Mouse (Mus musculus) midbrain, embryonic 12.5 days (tissue): ENCODE data around the gene Arhgap28. TPM values are rescaled to one million over a fixed set of nuclear protein-coding genes. Genes with fewer than 3 reads are reported as not detected.
A peak's percentile ranks its signal among the peaks of the same experiment; 100 is the strongest.

Experiments
- ATAC-seq: fragments of 200-750 bp; cut with Nextera tagmentation; 2 replicates; pipeline ENCODE4 v1.8.0; 2017; ENCODE audit warnings: low read depth, moderate TSS enrichment, moderate library complexity; ENCODE audit not compliant: low FRiP score
- H3K27ac ChIP-seq: fragments of 300-500 bp; sonication (generic); replicated peaks from 2 replicates; pipeline ENCODE4 v1.5.1; 2016; ENCODE audit warnings: mild to moderate bottlenecking
- H3K27me3 ChIP-seq: fragments of 300-500 bp; sonication (generic); 2 replicates; pipeline ENCODE4 v1.6.1; 2016; ENCODE audit warnings: mild to moderate bottlenecking
- H3K36me3 ChIP-seq: fragments of 300-500 bp; sonication (generic); 2 replicates; pipeline ENCODE4 v1.6.1; 2016
- H3K4me1 ChIP-seq: fragments of 300-500 bp; sonication (generic); 2 replicates; pipeline ENCODE4 v1.6.1; 2016
- H3K4me2 ChIP-seq: fragments of 300-500 bp; sonication (generic); replicated peaks from 2 replicates; pipeline ENCODE4 v1.6.1; 2016; ENCODE audit warnings: mild to moderate bottlenecking, moderate library complexity
- H3K4me3 ChIP-seq: fragments of 300-500 bp; sonication (generic); 2 replicates; pipeline ENCODE4 v1.5.1; 2016; ENCODE audit warnings: mild to moderate bottlenecking
- H3K9ac ChIP-seq: fragments of 300-500 bp; sonication (generic); replicated peaks from 2 replicates; pipeline ENCODE4 v1.6.1; 2016; ENCODE audit warnings: mild to moderate bottlenecking, moderate library complexity
- H3K9me3 ChIP-seq: fragments of 300-500 bp; sonication (generic); 2 replicates; pipeline ENCODE4 v1.6.1; 2016; ENCODE audit warnings: mild to moderate bottlenecking
- WGBS: fragments of 180-500 bp; shearing (Covaris S2); methylation state at CpG from one replicate; pipeline ENCODE4 v1.1.7; 2016; 5-methylcytosine and 5-hydroxymethylcytosine counted together
- polyA plus RNA-seq: library from polyadenylated mRNA; unstranded; fragments of >200 nt; fragmentation: Nextera tagmentation; extraction: Ambion mirVana; gene quantifications from 2 replicates; pipeline ENCODE4 v1.2.1, GENCODE M21; 2016

The Arhgap28 gene
- polyA plus RNA-seq, 1 experiment from 2014 or later, result 21.2 TPM

GRCm38 (mm10) chr17:67955876-67956690 lies 47.8 kb downstream of the Arhgap28 start:
- WGBS, result 21% methylated on average over 10 of the region's 10 CpGs
- H3K9me3 ChIP-seq, result no peaks in the 10 kb centered on the region
- no peak overlapping the region for H3K4me3 ChIP-seq
- no peak overlapping the region for H3K27ac ChIP-seq
- no peaks in the 10 kb centered on the region for H3K4me1 ChIP-seq
- no peak overlapping the region for H3K4me2 ChIP-seq
- no peak for ATAC-seq
- H3K27me3 ChIP-seq, result no peaks in the 10 kb centered on the region
- H3K9ac ChIP-seq, result no peak overlapping the region
- H3K36me3 ChIP-seq, result no peaks in the 10 kb centered on the region

- no peak overlapping the region for H3K27ac ChIP-seq
- ATAC-seq, result no peak
- WGBS, result 88% methylated on average over 5 of the region's 5 CpGs
Measured at GRCm38 (mm10) chr17:67954961-67955360, 49.0 kb downstream of the Arhgap28 start.

GRCm38 (mm10) chr17:67950523-67951213 lies 53.3 kb downstream of the Arhgap28 start:
- no peak overlapping the region for H3K9ac ChIP-seq
- no peaks in the 10 kb centered on the region for H3K9me3 ChIP-seq
- no peaks in the 10 kb centered on the region for H3K4me1 ChIP-seq
- peak overlapping the region; percentile 11; the same call in 1 of the 2 replicates for H3K27ac ChIP-seq
- H3K4me2 ChIP-seq, result no peak overlapping the region
- 68% methylated on average over 11 of the region's 11 CpGs for WGBS
- ATAC-seq, result no peak
- no peaks in the 10 kb centered on the region for H3K36me3 ChIP-seq
- H3K27me3 ChIP-seq, result no peaks in the 10 kb centered on the region
- no peak overlapping the region for H3K4me3 ChIP-seq

More at GRCm38 (mm10) chr17:67954961-67955360, 49.0 kb downstream of the Arhgap28 start:
- Histone ChIP-seq H3K4me3 (no peak overlapping the region), H3K9me3 (no peaks in the 10 kb centered on the region), H3K36me3 (no peaks in the 10 kb centered on the region), H3K27me3 (no peaks in the 10 kb centered on the region), H3K4me2 (no peak overlapping the region), H3K4me1 (no peaks in the 10 kb centered on the region), H3K9ac (no peak overlapping the region)

GRCm38 (mm10) chr17:67948601-67949000 lies 55.3 kb downstream of the Arhgap28 start:
- H3K9me3 ChIP-seq, result no peaks in the 10 kb centered on the region
- H3K27ac ChIP-seq, result no peak overlapping the region
- no peak overlapping the region for H3K4me3 ChIP-seq
- H3K36me3 ChIP-seq, result no peaks in the 10 kb centered on the region
- no peak overlapping the region for H3K9ac ChIP-seq
- H3K4me2 ChIP-seq, result no peak overlapping the region
- 71% methylated on average over 5 of the region's 5 CpGs for WGBS
- no peak for ATAC-seq
- H3K4me1 ChIP-seq, result 0 out of 2 replicates have a peak, but pooled peaks cover 2% of the 10 kb centered on the region
- H3K27me3 ChIP-seq, result no peaks in the 10 kb centered on the region

GRCm38 (mm10) chr17:67945453-67945852 lies 58.5 kb downstream of the Arhgap28 start:
- 68% methylated on average over 7 of the region's 7 CpGs for WGBS
- ATAC-seq, result no peak
- H3K9me3 ChIP-seq, result no peaks in the 10 kb centered on the region
- no peak overlapping the region for H3K4me3 ChIP-seq
- H3K4me1 ChIP-seq, result 0 out of 2 replicates have a peak, but pooled peaks cover 2% of the 10 kb centered on the region
- H3K27me3 ChIP-seq, result no peaks in the 10 kb centered on the region
- no peaks in the 10 kb centered on the region for H3K36me3 ChIP-seq
- H3K27ac ChIP-seq, result no peak overlapping the region
- no peak overlapping the region for H3K9ac ChIP-seq
- no peak overlapping the region for H3K4me2 ChIP-seq

GRCm38 (mm10) chr17:67944256-67944655 lies 59.7 kb downstream of the Arhgap28 start:
- H3K36me3 ChIP-seq, result no peaks in the 10 kb centered on the region
- H3K4me2 ChIP-seq, result no peak overlapping the region
- H3K27me3 ChIP-seq, result no peaks in the 10 kb centered on the region
- H3K27ac ChIP-seq, result no peak overlapping the region
- WGBS, result 90% methylated on average over 7 of the region's 7 CpGs
- no peaks in the 10 kb centered on the region for H3K9me3 ChIP-seq
- H3K4me1 ChIP-seq, result 0 out of 2 replicates have a peak, but pooled peaks cover 2% of the 10 kb centered on the region
- no peak overlapping the region for H3K4me3 ChIP-seq
- H3K9ac ChIP-seq, result no peak overlapping the region
- ATAC-seq, result no peak

- H3K4me2 ChIP-seq, result no peak overlapping the region
- no peak overlapping the region for H3K27ac ChIP-seq
- no peaks in the 10 kb centered on the region for H3K36me3 ChIP-seq
- 0 out of 2 replicates have a peak, but pooled peaks cover 2% of the 10 kb centered on the region for H3K4me1 ChIP-seq
- no peak for ATAC-seq
- H3K27me3 ChIP-seq, result no peaks in the 10 kb centered on the region
- 92% methylated on average over 6 of the region's 6 CpGs for WGBS
- no peak overlapping the region for H3K4me3 ChIP-seq
- no peak overlapping the region for H3K9ac ChIP-seq
- H3K9me3 ChIP-seq, result no peaks in the 10 kb centered on the region
Measured at GRCm38 (mm10) chr17:67941026-67941425, 62.9 kb downstream of the Arhgap28 start.

- Histone ChIP-seq H3K9ac (no peak overlapping the region), H3K4me3 (no peak overlapping the region), H3K36me3 (no peaks in the 10 kb centered on the region), H3K27me3 (no peaks in the 10 kb centered on the region), H3K27ac (no peak overlapping the region), H3K4me2 (no peak overlapping the region), H3K9me3 (no peaks in the 10 kb centered on the region), H3K4me1 (no peaks in the 10 kb centered on the region)
- 94% methylated on average over 3 of the region's 3 CpGs for WGBS
- no peak for ATAC-seq
Measured at GRCm38 (mm10) chr17:67937050-67937449, 66.9 kb downstream of the Arhgap28 start.

- H3K9me3 ChIP-seq, result no peaks in the 10 kb centered on the region
- H3K36me3 ChIP-seq, result no peaks in the 10 kb centered on the region
- no peak overlapping the region for H3K9ac ChIP-seq
- ATAC-seq, result no peak
- no peaks in the 10 kb centered on the region for H3K27me3 ChIP-seq
- no peak overlapping the region for H3K4me2 ChIP-seq
- no peak overlapping the region for H3K27ac ChIP-seq
- 92% methylated on average over 4 of the region's 4 CpGs for WGBS
- H3K4me3 ChIP-seq, result no peak overlapping the region
- no peaks in the 10 kb centered on the region for H3K4me1 ChIP-seq
Measured at GRCm38 (mm10) chr17:67935556-67935955, 68.4 kb downstream of the Arhgap28 start.

GRCm38 (mm10) chr17:67931396-67931795 lies 72.5 kb downstream of the Arhgap28 start:
- Histone ChIP-seq H3K4me3 (no peak overlapping the region), H3K4me2 (no peak overlapping the region), H3K9me3 (no peaks in the 10 kb centered on the region), H3K9ac (no peak overlapping the region), H3K27me3 (no peaks in the 10 kb centered on the region), H3K36me3 (no peaks in the 10 kb centered on the region), H3K4me1 (no peaks in the 10 kb centered on the region), H3K27ac (no peak overlapping the region)
- ATAC-seq, result no peak
- 84% methylated on average over 6 of the region's 6 CpGs for WGBS

GRCm38 (mm10) chr17:67930957-67931356 lies 73.0 kb downstream of the Arhgap28 start:
- H3K9me3 ChIP-seq, result no peaks in the 10 kb centered on the region
- H3K4me1 ChIP-seq, result no peaks in the 10 kb centered on the region
- no peak overlapping the region for H3K4me2 ChIP-seq
- no peaks in the 10 kb centered on the region for H3K36me3 ChIP-seq
- H3K27me3 ChIP-seq, result no peaks in the 10 kb centered on the region
- no peak overlapping the region for H3K27ac ChIP-seq
- no peak overlapping the region for H3K9ac ChIP-seq
- no peak overlapping the region for H3K4me3 ChIP-seq
- no peak for ATAC-seq
- WGBS, result 94% methylated on average over 3 of the region's 3 CpGs

- Histone ChIP-seq H3K4me3 (no peak overlapping the region), H3K9me3 (no peaks in the 10 kb centered on the region), H3K36me3 (no peaks in the 10 kb centered on the region), H3K4me1 (no peaks in the 10 kb centered on the region), H3K9ac (no peak overlapping the region), H3K27ac (no peak overlapping the region), H3K27me3 (no peaks in the 10 kb centered on the region), H3K4me2 (no peak overlapping the region)
- 91% methylated on average over 3 of the region's 3 CpGs for WGBS
- no peak for ATAC-seq
Measured at GRCm38 (mm10) chr17:67930467-67930866, 73.5 kb downstream of the Arhgap28 start.
